Mouse (Mus musculus) cerebellum, postnatal 14 days (tissue): ENCODE results near the gene Misp.

Experiments used
- DNase-seq, 2 experiments: peaks; one replicate each; pipeline ENCODE4 v3.0.0; 2021; ENCODE audit warnings: mixed read lengths in 2 of 2

Gene Misp

GRCm38 (mm10) chr10:79856280-79856679 lies 35.5 kb downstream of the Misp start:
- peak; percentile 39 to 47 for DNase-seq

DNA sequence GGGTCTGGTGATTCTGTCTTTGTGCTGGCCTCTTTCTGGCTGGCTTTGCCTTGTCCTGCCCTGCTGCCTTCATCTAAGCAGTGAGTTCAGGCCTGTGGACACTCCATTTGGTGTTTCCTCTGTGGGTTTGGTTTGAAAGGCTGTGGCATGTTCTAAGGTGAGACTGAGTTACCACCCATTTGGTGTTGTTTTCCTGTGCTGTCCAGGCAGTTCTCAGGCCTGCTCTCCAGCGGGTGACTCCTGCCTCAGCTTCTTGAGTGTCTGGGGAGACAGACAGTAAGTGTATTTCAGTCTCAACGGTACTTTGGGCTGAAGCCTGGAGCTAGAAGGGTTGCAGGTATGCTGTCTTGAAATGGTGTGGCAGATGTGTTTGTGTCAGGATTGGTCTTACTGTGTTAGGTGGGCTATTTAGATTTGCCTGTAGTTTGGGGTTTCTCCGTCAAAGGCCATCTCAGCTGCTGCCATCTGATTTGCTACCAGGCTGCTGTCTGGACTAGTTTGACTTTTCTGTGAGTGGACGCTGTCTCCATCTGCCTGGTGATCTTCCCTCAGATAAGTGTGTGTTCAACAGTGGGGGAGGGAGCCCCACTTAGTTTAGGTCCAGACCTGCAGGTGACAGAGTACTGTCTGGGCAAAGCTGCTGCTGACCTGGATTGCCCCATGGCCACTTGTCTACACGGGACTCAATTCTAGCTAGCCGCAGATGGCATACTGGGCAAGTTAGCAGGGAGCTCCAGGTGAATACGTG lies 36.1 kb downstream of the Misp start:
- no peak for DNase-seq

- DNase-seq = peak; percentile 54 to 63
Observed at GRCm38 (mm10) chr10:79857452-79857811, 36.6 kb downstream of the Misp start.

GRCm38 (mm10) chr10:79857894-79858293 lies 37.1 kb downstream of the Misp start:
- DNase-seq = no peak

DNA sequence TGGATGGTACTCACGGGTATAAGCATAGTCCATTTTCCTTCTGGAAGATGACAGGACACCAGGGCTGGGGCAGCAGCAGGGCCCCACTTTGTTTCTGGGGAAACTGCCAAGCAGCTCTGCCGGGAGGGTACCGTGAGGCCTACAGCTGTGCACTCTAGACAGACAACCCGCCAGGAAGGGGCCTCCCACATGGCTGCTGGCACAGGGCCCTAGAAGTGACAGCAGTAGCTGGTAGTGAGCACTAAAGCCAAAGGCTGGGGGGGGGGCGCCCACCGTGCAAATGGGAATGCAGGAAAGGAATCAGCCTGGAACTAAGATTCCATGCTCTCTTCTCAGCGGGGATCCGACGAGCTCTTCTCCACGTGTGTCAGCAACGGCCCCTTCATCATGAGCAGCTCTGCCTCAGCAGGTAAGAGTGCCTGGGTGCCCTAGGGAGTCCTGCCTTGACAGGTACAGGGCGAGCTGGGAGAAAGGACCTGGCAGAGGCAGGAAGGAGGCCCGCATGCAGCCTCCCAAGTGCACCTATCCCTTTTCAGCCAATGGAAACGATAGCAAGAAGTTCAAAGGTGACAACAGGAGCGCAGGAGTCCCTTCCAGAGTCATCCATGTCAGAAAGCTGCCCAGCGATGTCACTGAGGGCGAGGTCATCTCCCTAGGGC lies 37.8 kb downstream of the Misp start:
- DNase-seq = peak; percentile 74 to 79

DNA sequence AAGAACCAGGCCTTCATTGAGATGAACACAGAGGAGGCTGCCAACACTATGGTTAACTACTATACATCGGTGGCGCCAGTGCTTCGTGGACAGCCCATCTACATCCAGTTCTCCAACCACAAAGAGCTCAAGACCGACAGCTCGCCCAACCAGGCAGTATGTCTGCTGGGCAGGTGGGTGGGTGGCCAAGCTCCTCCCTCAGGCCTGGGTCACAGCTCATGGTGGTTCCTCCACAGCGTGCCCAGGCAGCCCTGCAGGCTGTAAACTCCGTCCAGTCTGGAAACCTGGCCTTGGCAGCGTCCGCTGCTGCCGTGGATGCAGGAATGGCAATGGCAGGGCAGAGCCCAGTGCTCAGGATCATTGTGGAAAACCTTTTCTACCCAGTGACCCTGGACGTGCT lies 38.3 kb downstream of the Misp start:
- DNase-seq = peak; percentile 47 to 57

- peak in 1 of 2 experiments; percentile 37 for DNase-seq
Observed at GRCm38 (mm10) chr10:79860079-79860911, 39.5 kb downstream of the Misp start.

DNA sequence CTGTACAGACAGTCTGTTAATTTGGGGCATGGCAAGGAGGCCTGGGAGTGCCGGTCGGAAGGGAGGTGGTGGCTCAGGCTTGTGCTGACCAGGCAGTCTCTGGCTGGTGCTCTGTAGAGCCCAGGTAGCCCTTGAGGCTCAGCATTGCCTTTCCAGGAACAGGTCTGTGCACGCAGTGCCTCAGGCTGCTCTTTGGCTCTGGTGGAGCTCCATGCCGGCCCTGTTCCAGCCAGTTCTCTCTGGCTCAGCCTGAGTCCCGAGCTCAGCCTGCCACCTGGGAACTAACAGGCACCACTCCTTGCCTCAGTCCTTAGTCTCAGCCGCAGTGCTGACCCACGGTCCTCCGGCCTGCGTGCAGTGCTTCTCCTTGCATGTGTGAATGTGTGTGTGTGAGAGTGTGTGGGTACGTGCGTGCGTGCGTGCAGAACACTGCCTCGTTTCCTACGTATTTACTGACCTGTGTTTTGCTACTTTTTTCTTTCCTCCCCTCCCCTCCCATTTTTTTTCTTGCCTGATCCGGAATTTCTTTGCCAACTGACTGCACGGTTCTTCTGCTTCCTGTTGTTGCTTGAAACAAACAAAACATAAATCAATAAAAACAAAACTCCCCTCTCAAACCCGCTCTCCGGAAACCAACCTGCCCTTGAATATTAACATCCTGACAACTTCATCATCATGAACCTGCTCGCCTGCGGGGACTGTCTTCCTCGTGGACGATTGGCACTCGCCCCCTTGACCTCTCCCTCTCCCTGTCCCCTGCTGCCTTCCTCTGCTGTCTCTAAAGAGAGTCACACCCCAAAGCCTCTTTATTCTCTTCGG lies 40.6 kb downstream of the Misp start:
- DNase-seq = peak; percentile 78 to 83

- DNase-seq = peak; percentile 33 to 48
Observed at GRCm38 (mm10) chr10:79862049-79862788, 41.4 kb downstream of the Misp start.

DNA sequence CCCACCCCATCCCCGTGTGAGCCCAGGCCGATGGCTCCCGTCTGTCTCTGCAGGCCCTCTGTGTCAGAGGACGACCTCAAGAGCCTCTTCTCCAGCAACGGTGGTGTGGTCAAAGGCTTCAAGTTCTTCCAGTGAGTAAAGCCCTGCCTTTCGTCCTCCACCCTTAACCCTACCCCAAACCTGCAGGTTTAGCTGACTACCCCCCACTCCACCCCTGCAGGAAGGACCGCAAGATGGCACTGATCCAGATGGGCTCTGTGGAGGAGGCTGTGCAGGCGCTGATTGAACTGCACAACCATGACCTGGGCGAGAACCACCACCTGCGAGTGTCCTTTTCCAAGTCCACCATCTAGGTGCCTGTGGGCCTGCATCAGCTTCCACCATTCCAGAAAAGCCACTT lies 42.1 kb downstream of the Misp start:
- peak; percentile 45 to 64 for DNase-seq

GRCm38 (mm10) chr10:79864351-79865188 lies 43.8 kb downstream of the Misp start:
- DNase-seq = no peak

DNA sequence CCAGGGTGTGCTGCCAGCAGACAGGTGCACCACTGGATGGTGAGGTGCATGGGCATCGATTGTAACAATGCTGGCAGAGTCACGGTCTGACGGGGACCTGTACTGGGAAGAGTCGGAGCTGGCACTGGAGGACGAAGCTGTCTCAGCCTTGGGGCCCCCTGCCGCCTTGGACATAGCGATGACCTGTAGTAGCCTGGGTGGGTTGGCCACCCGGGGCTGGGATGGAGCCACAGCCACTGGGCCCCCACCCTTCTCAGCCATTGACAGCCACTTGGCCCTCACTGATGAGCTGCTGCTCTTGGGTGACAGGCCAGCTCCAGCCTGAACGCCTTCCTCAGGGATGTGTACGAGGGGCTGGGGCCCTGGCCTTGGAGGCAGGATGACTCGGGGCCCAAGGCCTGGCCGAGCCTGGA lies 44.4 kb downstream of the Misp start:
- DNase-seq = peak; percentile 44 to 55

DNA sequence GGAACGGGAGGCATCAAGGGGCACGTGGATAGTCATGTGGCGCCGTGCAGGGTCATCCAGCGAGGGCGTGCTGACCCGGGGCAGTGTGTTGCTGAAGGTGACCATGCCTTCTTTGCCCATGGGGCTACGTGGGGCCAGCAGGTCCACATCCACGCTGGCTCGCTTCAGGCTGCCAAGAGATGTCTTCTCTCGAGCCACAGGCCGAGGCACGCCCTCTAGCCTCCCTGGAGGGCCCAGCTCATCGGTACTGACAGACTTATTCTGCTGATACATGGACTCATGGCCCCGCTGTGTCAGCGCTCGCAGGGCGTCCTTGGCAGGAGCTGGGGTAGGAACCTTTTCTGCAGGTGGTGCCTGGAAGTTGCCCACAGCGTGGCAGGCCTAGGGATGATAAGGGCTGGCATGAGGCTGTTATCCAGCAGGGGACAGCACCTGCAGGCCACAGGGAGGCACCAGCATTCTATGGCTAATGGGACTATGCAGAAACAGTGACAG lies 45.1 kb downstream of the Misp start:
- peak; percentile 48 for DNase-seq

DNA sequence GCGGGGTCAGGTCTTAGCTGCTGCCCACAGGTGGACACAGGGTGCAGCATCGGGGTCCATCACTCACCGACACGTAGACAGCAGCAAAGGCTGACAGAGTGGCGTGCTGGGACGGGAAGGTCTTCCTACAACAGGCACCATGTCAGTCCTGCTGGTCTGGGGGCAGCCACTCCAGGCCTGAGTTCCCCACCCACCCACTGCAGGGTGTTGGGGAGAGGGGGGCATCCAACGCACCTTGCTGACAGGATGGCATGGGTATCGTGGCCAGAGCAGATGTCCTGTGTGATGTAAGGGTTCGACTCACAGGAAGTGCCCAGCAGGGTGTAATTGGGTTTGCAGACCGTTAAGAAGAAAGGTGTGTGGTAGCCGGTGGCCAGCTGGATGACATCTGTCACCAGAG lies 45.8 kb downstream of the Misp start:
- peak; percentile 14 to 29 for DNase-seq

GRCm38 (mm10) chr10:79871845-79872244 lies 51.1 kb downstream of the Misp start:
- DNase-seq = no peak

DNA sequence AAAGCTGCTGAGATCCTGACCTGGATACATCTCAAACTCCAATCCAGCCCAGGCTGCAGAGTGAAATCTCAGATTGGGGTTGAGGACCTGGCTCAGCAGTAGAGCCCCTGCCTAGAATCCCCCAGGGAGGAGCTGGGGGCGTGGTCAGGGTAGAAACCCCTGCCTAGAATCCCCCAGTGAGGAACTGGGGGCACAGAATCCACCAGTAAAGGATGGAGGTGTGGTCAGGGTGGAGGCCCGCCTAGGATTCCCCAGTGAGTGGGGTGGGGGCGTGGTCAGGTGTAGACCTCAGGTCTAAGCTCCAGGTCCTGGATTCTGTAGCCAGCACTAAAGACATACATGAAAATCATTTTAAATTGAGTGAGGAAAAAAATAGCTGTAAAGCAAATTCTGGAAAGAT lies 52.1 kb downstream of the Misp start:
- DNase-seq = peak; percentile 22 to 34

GRCm38 (mm10) chr10:79873313-79873712 lies 52.5 kb downstream of the Misp start:
- DNase-seq = no peak

DNA sequence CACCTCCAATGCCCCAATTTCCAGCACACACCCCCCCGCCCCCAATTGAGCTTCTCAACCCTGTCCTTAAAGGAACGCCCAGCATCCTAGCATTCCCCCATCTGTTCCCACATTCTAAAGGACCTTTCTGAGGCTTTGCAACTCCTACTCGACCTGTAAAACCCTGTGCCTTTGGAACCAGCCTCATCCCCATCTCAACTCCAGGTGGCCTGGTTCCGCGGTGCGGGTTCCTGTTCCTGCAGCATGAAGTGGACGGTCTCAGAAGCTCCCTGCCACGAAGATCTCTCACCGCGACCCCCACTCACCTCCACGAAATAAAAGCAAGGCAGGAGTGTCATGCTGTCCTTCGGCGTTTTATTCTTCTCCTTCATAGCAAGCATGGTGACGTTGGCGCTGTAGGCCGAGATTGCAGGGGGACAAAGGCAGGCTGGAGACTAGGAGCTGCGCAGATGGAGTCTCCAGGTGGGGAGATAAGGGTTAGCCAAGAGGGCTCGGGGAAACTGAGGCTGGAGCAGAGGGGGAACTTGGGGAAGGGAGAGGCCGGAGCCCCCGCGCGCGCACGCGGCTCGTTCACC lies 53.0 kb downstream of the Misp start:
- peak in 1 of 2 experiments; percentile 22 for DNase-seq

DNA sequence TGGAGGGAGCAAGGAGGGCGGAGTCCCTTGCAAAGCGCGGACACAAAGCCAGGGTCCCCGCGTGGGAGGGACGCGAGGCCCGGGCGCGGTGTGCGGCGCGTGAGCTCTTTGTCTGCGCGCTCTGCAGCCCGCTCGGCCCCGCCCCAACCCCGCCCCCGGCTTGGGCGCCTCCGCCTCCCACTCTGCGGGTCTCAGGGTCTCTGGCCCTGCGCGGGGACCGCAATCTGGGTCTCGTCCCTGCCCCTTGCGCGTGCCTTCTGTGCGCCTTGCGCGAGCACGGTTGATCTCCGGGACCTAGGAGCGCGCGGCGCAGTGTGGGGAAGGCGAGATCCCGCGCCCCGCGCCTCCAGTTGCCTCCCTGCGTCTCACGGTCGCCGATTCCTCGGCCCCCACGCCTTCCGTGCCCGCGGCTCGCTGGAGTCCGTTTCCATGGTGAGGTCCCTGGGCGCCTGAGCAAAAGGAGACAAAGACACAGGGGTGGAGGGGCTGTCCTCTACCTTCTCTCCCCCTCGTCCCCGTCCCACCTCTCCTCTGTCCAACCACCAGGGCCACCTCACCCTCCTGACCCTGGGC lies 53.6 kb downstream of the Misp start, which contains the start of the genes Prtn3 and Plppr3:
TSS of gene Prtn3 (plus strand) at position 187 of the 573 bp plus-strand sequence.
TSS of gene Plppr3 (minus strand) at position 345 of the 573 bp plus-strand sequence.
- peak; percentile 78 to 80 for DNase-seq

- DNase-seq = no peak
Observed at GRCm38 (mm10) chr10:79877174-79877573, 56.4 kb downstream of the Misp start.
